19 mouse cellular contexts compared by ENCODE assay signal in the genomic region with DNA sequence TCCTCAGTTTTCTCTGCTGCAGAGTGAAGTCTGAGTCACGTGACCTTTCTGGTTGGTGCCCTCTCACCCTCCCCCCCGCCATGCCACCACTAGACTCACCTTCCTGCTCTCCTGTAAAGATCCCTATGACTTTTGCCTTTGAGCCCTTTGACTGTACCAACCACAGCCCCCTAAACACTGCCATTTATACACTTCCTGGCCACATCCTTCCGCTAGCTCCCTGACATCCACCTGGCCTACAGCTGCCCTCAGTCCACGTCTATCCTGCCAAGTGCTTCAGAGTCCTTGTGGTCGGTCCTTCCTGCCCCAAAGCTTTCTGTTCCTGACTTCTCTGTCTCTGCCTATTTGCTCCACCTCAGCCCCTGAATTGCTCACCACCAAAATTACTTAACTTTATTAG. TPM values are rescaled to one million over a fixed set of nuclear protein-coding genes. Genes with fewer than 3 reads are reported as not detected.
DNase-seq lines count a peak whose midpoint lies in the region; ATAC-seq and TF ChIP-seq lines count a peak whose summit lies in the region.
"Had no signal": no experiment of that assay in that cellular context is flagged by ENCODE, and none has a peak within 500 bp of the region (broad histone marks: within the 10 kb centered on the region; RNA-seq: fewer than 3 reads in every experiment).

No protein-coding gene starts in this region.

- H3K27me3 ChIP-seq in C2C12 (ENCODE audit: control insufficient read depth, insufficient read depth, insufficient read length): no peaks in the 10 kb centered on the region
- H3K27me3 ChIP-seq: CH12.LX; midbrain, embryonic 13.5 days had no signal

- TF ChIP-seq CTCF in C2C12 (IDR thresholded peaks at IDR 0.05; ENCODE audit: control insufficient read depth, insufficient read depth, insufficient read length): no peak

- no peak overlapping the region for H3ac ChIP-seq in C2C12 (ENCODE audit: control insufficient read depth, insufficient read length, low read depth)

- H3K4me3 ChIP-seq in C2C12 (ENCODE audit: insufficient read depth, poor library complexity, severe bottlenecking): no peak overlapping the region
- H3K4me3 ChIP-seq: layer of hippocampus, adult 2 months; midbrain, embryonic 13.5 days had no signal

- DNase-seq in T-cell, adult 2 months (ENCODE audit: low spot score): peak; percentile 59
- DNase-seq in thymus, postnatal 0 days (ENCODE audit: low spot score): peak; percentile 74
- no peak for DNase-seq in embryo, embryonic 10 days (ENCODE audit: low spot score)
- no peak for DNase-seq in cerebellum, postnatal 25 days
- DNase-seq: cerebellum, adult 2 months; embryo, embryonic 11 days; heart, postnatal 14 days; kidney, adult 8-10 months; lung, adult 18-20 months; lung, postnatal 36 days; right cerebral cortex, postnatal 14 days had no signal

- ATAC-seq in megakaryocyte, adult 5-6 weeks (ENCODE audit: poor library complexity, severe bottlenecking): peak; percentile 74
- no peak for ATAC-seq in frontal cortex, adult (ENCODE audit: low TSS enrichment)
- ATAC-seq: forebrain, embryonic 14.5 days; hindbrain, postnatal 0 days; midbrain, embryonic 13.5 days had no signal

- no peaks in the 10 kb centered on the region for H3K79me2 ChIP-seq in C2C12 (ENCODE audit: control insufficient read depth, insufficient read depth)

- H3K79me3 ChIP-seq in C2C12 (ENCODE audit: low read depth): no peaks in the 10 kb centered on the region

- H3K36me3 ChIP-seq in C2C12 (ENCODE audit: control insufficient read depth, insufficient read depth): no peaks in the 10 kb centered on the region
- H3K36me3 ChIP-seq: midbrain, embryonic 13.5 days had no signal

TF ChIP-seq in C2C12, 6 proteins besides CTCF, POLR2A, EP300 and RAD21:
- TF ChIP-seq USF1 (IDR thresholded peaks at IDR 0.05; ENCODE audit: low read depth): peak; percentile 31
- no peak for TF ChIP-seq FOSL1 (IDR thresholded peaks at IDR 0.05; ENCODE audit: insufficient read depth, low read length, poor library complexity, severe bottlenecking)

RNA-seq across cellular contexts. Expression of a gene that starts 16.6 kb away (rescaled TPM):
- 7.3 TPM for polyA plus RNA-seq in C2C12 (2012; fragmentation: generic; extraction: Trizol)
- 28.7 and 29.0 TPM in 2 replicates for total RNA-seq in megakaryocyte, adult 5-6 weeks (2015)
- 18.4 and 18.8 TPM in 2 replicates for total RNA-seq in megakaryocyte, adult 5-6 weeks (2017)
- polyA plus RNA-seq in thymus, postnatal 0 days (2015; fragmentation: Nextera tagmentation; extraction: Ambion mirVana): 14.3 and 17.0 TPM in 2 replicates

RNA-seq across cellular contexts. Expression of a gene that starts 29.1 kb away (rescaled TPM):
- polyA plus RNA-seq in C2C12 (2012; fragmentation: generic; extraction: Trizol): 9.8 TPM
- 1.7 and 3.6 TPM in 2 replicates for total RNA-seq in megakaryocyte, adult 5-6 weeks (2015)
- 2.6 and 3.2 TPM in 2 replicates for total RNA-seq in megakaryocyte, adult 5-6 weeks (2017)
- polyA plus RNA-seq in thymus, postnatal 0 days (2015; fragmentation: Nextera tagmentation; extraction: Ambion mirVana): 148 and 166 TPM in 2 replicates

Comparison
In these comparisons a context has a peak if more than half of its experiments do, and no peak if none do; other contexts are left out.
1. DNase-seq: peak in T-cell, adult 2 months (single experiment) and thymus, postnatal 0 days (single experiment); none in embryo, embryonic 10 days (single experiment) and cerebellum, postnatal 25 days (0 of 2).
2. RNA of a gene that starts 29.1 kb away (polyA plus RNA-seq): 148 to 166 TPM in thymus, postnatal 0 days; 9.8 TPM in C2C12 (single experiment); every median in the first group is over 10 times any median in the second.